Mouse (Mus musculus) hindbrain, embryonic 11.5 days (tissue): ENCODE results near the gene Maff. TPM values are rescaled to one million over a fixed set of nuclear protein-coding genes. Genes with fewer than 3 reads are reported as not detected.

Experiments
- ATAC-seq: fragments of 200-750 bp; cut with Nextera tagmentation; 2 replicates; pipeline ENCODE4 v1.8.0; 2017; ENCODE audit warnings: mild to moderate bottlenecking, moderate TSS enrichment, moderate library complexity; ENCODE audit not compliant: low FRiP score
- DNase-seq: peaks from one replicate; pipeline ENCODE4 v3.0.0-alpha.2; 2015; ENCODE audit warnings: low spot score
- H3K27ac ChIP-seq: fragments of 300-500 bp; sonication (generic); 2 replicates; pipeline ENCODE4 v1.5.1; 2014; ENCODE audit warnings: mild to moderate bottlenecking, low read depth, low read length
- H3K27me3 ChIP-seq: fragments of 300-500 bp; sonication (generic); 2 replicates; pipeline ENCODE4 v1.6.1; 2014; ENCODE audit warnings: mild to moderate bottlenecking, low read length, moderate library complexity, mixed read lengths; ENCODE audit not compliant: control insufficient read depth, insufficient read depth
- H3K36me3 ChIP-seq: fragments of 300-500 bp; sonication (generic); 2 replicates; pipeline ENCODE4 v1.6.1; 2014; ENCODE audit warnings: mild to moderate bottlenecking, low read length, moderate library complexity, mixed read lengths; ENCODE audit not compliant: control insufficient read depth, insufficient read depth
- H3K4me1 ChIP-seq: fragments of 300-500 bp; sonication (generic); replicated peaks from 2 replicates; pipeline ENCODE4 v1.6.1; 2014; ENCODE audit warnings: low read length, mixed read lengths; ENCODE audit not compliant: control insufficient read depth, insufficient read depth
- H3K4me2 ChIP-seq: fragments of 300-500 bp; sonication (generic); replicated peaks from 2 replicates; pipeline ENCODE4 v1.6.1; 2014; ENCODE audit warnings: mild to moderate bottlenecking, low read depth, low read length
- H3K4me3 ChIP-seq: fragments of 300-500 bp; sonication (generic); 2 replicates; pipeline ENCODE4 v1.5.1; 2014; ENCODE audit warnings: low read depth, low read length
- H3K9ac ChIP-seq: fragments of 300-500 bp; sonication (generic); 2 replicates; pipeline ENCODE4 v1.6.1; 2014; ENCODE audit warnings: low read depth, low read length
- H3K9me3 ChIP-seq: fragments of 300-500 bp; sonication (generic); 2 replicates; pipeline ENCODE4 v1.6.1; 2016; ENCODE audit warnings: low read length; ENCODE audit not compliant: control insufficient read depth
- WGBS: fragments of 180-500 bp; shearing (Covaris S2); extraction: QIAGEN DNeasy Blood & Tissue Kit; methylation state at CpG from one replicate; pipeline ENCODE4 v1.1.7; 2014; 5-methylcytosine and 5-hydroxymethylcytosine counted together
- polyA plus RNA-seq: library from polyadenylated mRNA; unstranded; fragments of >200 nt; fragmentation: Nextera tagmentation; extraction: Ambion mirVana; gene quantifications from 2 replicates; pipeline ENCODE4 v1.2.1, GENCODE M21; 2014

The Maff gene
- polyA plus RNA-seq, 1 experiment from 2014 or later: 1.6 TPM

DNA sequence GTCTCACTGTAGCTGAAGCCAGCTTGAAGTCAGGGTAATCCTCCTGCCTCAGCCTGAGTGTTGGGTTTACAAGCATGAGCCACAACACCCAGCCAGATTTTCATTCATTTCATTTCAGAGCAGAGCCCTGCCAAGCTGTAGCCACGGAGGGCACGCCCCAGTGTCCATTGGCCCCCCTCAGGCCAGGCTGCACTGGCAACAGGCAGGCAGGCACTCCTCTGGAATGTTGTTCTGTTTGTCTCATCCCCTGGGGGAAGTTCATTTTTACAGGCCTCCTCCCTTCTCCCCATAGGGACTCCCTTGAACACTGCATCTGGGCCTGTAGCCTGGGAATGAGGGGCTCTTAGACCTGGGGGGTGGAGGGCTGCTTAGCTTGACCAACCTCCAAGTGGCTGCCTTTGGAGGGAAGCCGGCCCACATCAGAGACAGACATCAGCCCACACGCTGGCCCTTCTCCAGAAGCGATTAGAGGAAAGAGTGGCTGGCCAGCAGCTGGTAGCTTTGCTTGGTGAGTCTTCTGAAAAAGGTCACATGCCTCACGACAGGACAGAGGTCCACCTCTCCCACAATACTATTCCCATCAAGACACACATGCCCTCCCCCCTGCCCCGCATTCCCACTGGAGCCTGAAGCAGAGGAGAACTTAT is 45.1 kb downstream of the Maff start:
- Histone ChIP-seq H3K9me3 (no peaks in the 10 kb centered on the region), H3K4me1 (peaks cover 5% of the 10 kb centered on the region; the same call in 1 of the 2 replicates), H3K27me3 (no peaks in the 10 kb centered on the region), H3K4me2 (no peak overlapping the region), H3K9ac (no peak overlapping the region), H3K27ac (no peak overlapping the region), H3K36me3 (no peaks in the 10 kb centered on the region), H3K4me3 (no peak overlapping the region)
- 55% methylated on average over 7 of the region's 7 CpGs for WGBS
- ATAC-seq: no peak
- no peak for DNase-seq

DNA sequence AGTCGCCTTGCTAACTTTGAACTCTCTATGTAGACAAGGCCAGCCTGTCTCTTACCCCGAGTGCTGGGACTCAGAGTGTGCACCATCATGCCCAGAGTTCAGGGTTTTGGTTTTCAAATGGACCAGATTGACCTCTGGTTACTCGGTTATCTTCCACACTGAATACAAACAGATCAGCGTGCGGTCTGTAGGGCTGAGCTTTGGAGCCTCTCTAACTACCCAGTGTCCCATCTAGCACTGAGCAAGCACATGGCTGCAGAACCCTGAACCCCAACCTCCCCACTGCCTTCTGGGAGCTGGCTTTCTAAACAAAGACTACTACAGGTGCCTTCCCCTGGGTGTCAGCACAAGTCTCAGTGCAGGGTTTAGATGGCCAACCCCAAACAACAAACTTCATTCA is 46.1 kb downstream of the Maff start:
- H3K9ac ChIP-seq: no peak overlapping the region
- H3K27ac ChIP-seq: no peak overlapping the region
- no peak for ATAC-seq
- H3K27me3 ChIP-seq: no peaks in the 10 kb centered on the region
- H3K4me2 ChIP-seq: no peak overlapping the region
- 88% methylated on average over 5 of the region's 5 CpGs for WGBS
- H3K4me3 ChIP-seq: no peak overlapping the region
- H3K36me3 ChIP-seq: no peaks in the 10 kb centered on the region
- H3K9me3 ChIP-seq: no peaks in the 10 kb centered on the region
- DNase-seq: no peak
- peaks cover 5% of the 10 kb centered on the region; the same call in 1 of the 2 replicates for H3K4me1 ChIP-seq

DNA sequence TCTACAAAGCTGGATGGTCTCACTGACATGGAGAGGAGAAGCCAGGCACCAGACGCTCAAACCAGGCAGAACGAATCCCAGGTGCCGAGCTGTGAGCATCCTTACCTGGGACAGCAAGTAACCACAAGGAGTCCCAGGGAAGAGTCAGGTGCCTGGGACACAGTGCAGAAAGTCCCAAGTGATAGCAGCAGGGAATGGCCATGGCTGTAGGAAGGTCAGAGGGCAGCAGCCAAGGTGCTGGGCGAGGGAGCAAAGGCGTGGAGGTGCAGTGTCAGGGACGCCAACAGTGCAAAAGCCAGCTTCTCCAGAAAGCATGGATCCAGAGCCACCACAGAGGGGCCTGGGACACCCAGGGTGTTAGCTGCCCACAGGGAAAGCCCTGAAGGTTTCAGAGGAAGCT is 46.7 kb downstream of the Maff start:
- WGBS: 79% methylated on average over 6 of the region's 6 CpGs
- Histone ChIP-seq H3K27me3 (no peaks in the 10 kb centered on the region), H3K4me3 (no peak overlapping the region), H3K27ac (no peak overlapping the region), H3K4me1 (peaks cover 5% of the 10 kb centered on the region; the same call in 1 of the 2 replicates), H3K4me2 (no peak overlapping the region), H3K9ac (no peak overlapping the region), H3K36me3 (no peaks in the 10 kb centered on the region), H3K9me3 (no peaks in the 10 kb centered on the region)
- DNase-seq (no peak), ATAC-seq (no peak)

DNA sequence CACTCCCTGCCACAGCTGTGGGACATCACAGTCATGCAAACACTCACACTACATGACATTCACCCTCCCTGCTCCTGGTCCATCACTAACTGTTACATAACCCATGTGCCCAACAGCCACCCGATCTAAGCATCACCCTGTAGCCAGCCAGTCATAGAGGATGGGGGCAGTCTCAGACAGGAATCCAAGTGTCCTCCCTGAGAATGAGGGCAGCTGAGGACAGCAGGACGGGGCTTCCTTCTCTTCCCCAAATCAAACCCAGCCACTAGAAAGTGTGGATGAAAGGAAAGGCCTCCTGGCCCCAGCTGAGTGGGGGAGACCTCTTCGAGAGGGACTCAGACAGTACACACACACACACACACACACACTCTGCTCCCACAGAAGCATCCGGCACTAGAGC is 48.4 kb downstream of the Maff start:
- ATAC-seq (no peak), DNase-seq (no peak)
- no peak overlapping the region for H3K27ac ChIP-seq
- no peaks in the 10 kb centered on the region for H3K27me3 ChIP-seq
- no peak overlapping the region for H3K4me3 ChIP-seq
- peaks cover 5% of the 10 kb centered on the region; the same call in 1 of the 2 replicates for H3K4me1 ChIP-seq
- 90% methylated on average over 4 of the region's 4 CpGs for WGBS
- H3K9ac ChIP-seq: no peak overlapping the region
- no peaks in the 10 kb centered on the region for H3K9me3 ChIP-seq
- no peak overlapping the region for H3K4me2 ChIP-seq
- H3K36me3 ChIP-seq: no peaks in the 10 kb centered on the region

DNA sequence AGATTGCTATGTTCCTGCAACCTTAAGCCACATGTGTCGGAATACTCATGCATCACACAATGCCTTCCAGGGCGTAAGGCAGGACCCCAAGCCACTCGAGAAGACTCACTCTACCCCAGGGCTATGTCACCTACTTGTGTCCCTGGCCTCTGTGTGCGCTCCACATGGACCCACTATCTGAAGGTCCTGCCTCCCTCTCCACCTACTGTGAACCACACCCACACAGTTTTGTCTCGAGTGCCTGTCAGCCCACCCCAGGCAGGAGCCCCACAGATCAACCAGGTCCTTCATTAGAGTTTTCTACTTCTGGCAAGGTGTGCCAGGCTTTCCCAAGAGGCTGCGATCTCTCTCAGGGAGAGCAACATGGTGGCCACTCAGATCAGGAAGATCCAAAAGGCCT is 48.9 kb downstream of the Maff start:
- H3K27ac ChIP-seq: no peak overlapping the region
- no peak overlapping the region for H3K9ac ChIP-seq
- 84% methylated on average over 6 of the region's 6 CpGs for WGBS
- H3K36me3 ChIP-seq: no peaks in the 10 kb centered on the region
- no peak overlapping the region for H3K4me3 ChIP-seq
- DNase-seq (no peak), ATAC-seq (no peak)
- no peak overlapping the region for H3K4me2 ChIP-seq
- no peaks in the 10 kb centered on the region for H3K9me3 ChIP-seq
- peaks cover 5% of the 10 kb centered on the region; the same call in 1 of the 2 replicates for H3K4me1 ChIP-seq
- no peaks in the 10 kb centered on the region for H3K27me3 ChIP-seq

DNA sequence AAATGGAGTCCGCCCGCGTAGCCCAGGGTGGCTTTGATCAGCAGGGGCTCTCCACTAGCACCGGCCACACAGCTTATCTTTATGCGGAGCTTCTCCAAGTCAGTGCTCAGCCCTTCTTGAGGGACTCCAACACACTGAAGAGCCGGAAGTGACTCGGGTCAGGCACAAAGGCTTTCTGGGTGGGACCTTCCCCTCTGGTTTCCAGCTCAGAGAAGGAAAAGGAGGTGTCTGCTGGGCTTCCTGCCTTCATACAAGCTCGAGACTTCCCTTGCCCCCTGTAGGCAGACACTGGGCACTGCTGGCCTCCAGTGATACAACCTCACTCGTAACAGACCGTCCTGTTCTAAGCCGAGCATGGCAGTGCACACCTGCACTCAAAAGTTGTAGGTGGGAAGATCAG is 50.3 kb downstream of the Maff start:
- H3K4me3 ChIP-seq: no peak overlapping the region
- ATAC-seq: no peak
- H3K9me3 ChIP-seq: no peaks in the 10 kb centered on the region
- 86% methylated on average over 11 of the region's 11 CpGs for WGBS
- no peak for DNase-seq
- no peak overlapping the region for H3K9ac ChIP-seq
- peaks cover 7% of the 10 kb centered on the region; the same call in 1 of the 2 replicates for H3K4me1 ChIP-seq
- no peak overlapping the region for H3K4me2 ChIP-seq
- H3K27me3 ChIP-seq: no peaks in the 10 kb centered on the region
- no peak overlapping the region for H3K27ac ChIP-seq
- H3K36me3 ChIP-seq: no peaks in the 10 kb centered on the region

DNA sequence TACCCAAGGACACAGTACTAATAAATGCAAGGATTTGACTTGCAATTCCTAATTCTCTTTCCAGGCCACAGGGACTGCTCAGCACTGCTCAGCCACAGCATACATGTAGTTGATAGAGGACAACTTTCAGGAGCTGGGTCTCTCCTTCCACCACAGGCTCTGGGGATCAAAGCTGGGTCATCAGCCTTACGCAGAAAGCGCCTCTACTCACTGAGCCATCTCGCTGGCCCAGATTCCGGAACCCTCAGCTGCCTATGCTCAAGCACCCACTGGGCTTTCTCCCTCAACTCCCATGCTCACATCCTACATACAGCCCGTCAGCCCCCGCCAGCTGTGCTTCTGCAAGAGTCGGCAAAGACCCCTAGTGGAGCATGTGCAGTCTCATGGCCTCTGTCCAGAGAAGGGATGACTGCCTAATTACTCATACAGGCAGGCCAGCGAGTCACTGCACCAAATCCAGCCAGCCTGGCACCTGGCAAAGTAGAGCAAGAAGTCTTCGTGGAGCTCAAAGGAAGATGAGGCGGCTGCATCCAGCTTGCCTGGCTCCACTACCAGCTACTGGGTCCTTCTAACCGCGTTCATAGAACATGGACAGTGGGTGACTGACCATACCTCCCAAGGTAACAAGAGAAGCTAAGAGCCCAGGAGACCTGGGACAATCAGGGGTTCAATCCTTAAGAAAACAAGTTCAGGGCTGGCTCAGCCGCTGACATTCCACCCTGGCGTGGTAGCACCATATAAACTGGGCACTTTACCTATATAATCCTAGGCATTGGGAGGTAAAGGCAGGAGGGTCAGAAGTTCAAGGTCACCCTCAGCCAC is 53.0 kb downstream of the Maff start:
- Histone ChIP-seq H3K36me3 (no peaks in the 10 kb centered on the region), H3K4me2 (no peak overlapping the region), H3K9me3 (no peaks in the 10 kb centered on the region), H3K4me1 (peaks cover 5% of the 10 kb centered on the region), H3K9ac (no peak overlapping the region), H3K27me3 (no peaks in the 10 kb centered on the region), H3K27ac (no peak overlapping the region), H3K4me3 (no peak overlapping the region)
- WGBS: 87% methylated on average over 14 of the region's 14 CpGs
- DNase-seq: no peak
- no peak for ATAC-seq

DNA sequence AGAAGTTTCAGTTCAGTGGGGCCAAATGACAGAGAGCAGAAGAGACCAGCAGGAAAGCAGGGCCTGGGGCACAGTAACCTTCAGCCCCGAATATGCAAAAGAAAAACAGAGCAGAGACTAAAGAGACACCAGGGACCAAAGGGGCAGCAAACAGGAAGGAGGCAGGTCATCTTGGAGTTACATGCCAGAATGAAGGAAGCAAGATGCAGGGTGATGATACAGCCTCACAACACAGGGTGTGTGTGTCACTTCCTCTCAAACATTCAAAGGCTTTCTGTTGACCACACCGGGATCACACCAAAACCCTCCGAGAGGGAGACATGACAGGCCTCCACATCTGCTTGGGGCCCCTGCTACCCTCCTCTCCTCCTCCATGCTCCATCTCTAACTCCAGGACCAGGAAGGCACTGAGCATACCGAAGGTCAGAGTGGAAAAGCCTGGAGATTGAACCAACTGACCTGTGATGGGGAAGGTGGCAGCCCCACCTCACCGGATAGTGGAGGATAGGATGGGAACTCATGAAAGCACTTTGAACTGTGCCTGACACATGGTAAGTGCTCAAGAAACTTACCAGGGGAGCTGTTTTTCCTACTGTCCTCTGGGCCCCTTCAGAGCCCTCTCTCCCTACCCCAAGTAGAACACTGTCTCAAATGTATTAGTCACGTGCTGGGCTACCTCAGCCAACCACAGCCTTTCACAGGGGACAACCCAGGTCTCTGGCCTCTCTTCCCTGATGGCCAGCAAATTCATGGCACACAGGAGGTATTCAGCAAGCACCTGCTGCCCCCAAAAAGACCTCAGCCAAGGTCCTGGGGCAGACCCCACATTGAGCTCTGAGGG is 53.9 kb downstream of the Maff start:
- Histone ChIP-seq H3K27ac (no peak overlapping the region), H3K27me3 (no peaks in the 10 kb centered on the region), H3K4me2 (0 out of 2 replicates have a peak overlapping the region, but pooled peaks have one; percentile 7), H3K36me3 (no peaks in the 10 kb centered on the region), H3K9ac (peak overlapping the region; percentile 20; the same call in 1 of the 2 replicates), H3K4me1 (peaks cover 5% of the 10 kb centered on the region), H3K9me3 (no peaks in the 10 kb centered on the region), H3K4me3 (no peak overlapping the region)
- WGBS: 58% methylated on average over 6 of the region's 6 CpGs
- DNase-seq: no peak
- no peak for ATAC-seq
